Mouse (Mus musculus) ES-Bruce4 (cell line): ENCODE measurements around the gene Shprh.

ENCODE experiments used
- CTCF ChIP-seq: IDR thresholded peaks from one replicate; pipeline ENCODE4 v1.8.1; 2011; ENCODE audit warnings: low read depth, low read length
- EP300 ChIP-seq: IDR thresholded peaks from 2 replicates; pipeline ENCODE4 v1.6.1; 2011; ENCODE audit warnings: low read depth, low read length; ENCODE audit not compliant: insufficient read depth
- POLR2A ChIP-seq: IDR thresholded peaks from one replicate; pipeline ENCODE4 v1.8.1; 2011; ENCODE audit warnings: low read length; ENCODE audit not compliant: insufficient read depth

DNA sequence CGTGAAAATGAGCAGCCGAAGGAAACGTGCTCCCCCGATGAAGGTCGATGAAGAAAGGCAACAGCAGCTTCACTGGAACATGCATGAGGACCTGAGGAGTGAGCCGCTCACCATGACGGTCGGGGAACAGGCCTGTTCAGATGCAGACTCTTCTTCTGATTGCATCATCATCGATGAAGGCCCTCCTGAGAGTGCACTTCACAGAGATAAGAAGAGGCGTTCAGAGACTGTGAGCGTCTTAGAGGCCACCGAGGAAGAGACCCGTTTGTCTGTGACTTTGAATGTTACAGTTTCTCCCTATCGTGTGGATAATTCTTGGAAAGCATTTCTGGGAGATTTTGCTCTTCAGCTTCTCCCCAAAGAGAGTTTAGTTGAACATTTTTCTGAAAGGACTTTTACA lies 2.4 kb downstream of the Shprh start:
- TF ChIP-seq POLR2A (no peak), EP300 (no peak), CTCF (no peak)
